Mouse (Mus musculus) cerebellum, adult 2 months (tissue): ENCODE results near the gene Mif.

Source experiments
- CTCF ChIP-seq: fragments of 200-500 bp; IDR thresholded peaks from 2 replicates; pipeline ENCODE4 v1.5.1; 2011; ENCODE audit warnings: low read depth, mild to moderate bottlenecking, control low read depth, low read length, moderate library complexity, borderline replicate concordance; ENCODE audit not compliant: insufficient read depth
- POLR2A ChIP-seq: fragments of 200-500 bp; IDR thresholded peaks from 2 replicates; pipeline ENCODE4 v1.6.1; 2011; ENCODE audit warnings: low read length, control low read depth, borderline replicate concordance; ENCODE audit not compliant: insufficient read depth

DNA sequence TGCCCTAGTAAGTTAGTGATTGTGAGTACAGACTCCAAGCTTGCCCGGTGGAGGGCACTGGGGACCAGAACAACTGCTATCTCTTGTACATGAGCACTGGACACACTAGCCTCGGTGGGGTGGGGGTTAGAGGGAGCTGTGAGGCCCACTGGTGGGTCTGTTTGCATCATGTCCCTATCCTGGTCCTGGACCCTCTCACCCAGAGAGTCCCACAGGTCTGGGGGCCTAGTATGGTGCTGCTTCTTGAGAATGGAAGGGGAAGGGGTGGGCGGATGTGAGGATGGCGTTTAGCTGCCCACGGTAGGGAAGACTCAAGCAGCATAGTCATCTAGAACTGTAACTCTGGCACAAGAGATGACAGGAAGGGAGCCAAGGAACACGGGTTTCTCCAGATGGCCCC, 5.2 kb downstream of the Mif start:
- TF ChIP-seq CTCF = no peak
- no peak for TF ChIP-seq POLR2A
